Mouse (Mus musculus) hindbrain, embryonic 14.5 days (tissue): Measurements from ENCODE around the gene Crabp2. TPM values are rescaled to one million over a fixed set of nuclear protein-coding genes. Genes with fewer than 3 reads are reported as not detected.

Experiments used
- ATAC-seq: fragments of 200-750 bp; cut with Nextera tagmentation; 2 replicates; pipeline ENCODE4 v1.8.0; 2017; ENCODE audit warnings: moderate number of reproducible peaks, mild to moderate bottlenecking, moderate TSS enrichment, moderate library complexity; ENCODE audit not compliant: low FRiP score
- DNase-seq: peaks from one replicate; pipeline ENCODE4 v3.0.0-alpha.2; 2015; ENCODE audit warnings: low spot score
- H3K27ac ChIP-seq: fragments of 300-500 bp; sonication (generic); 2 replicates; pipeline ENCODE4 v1.5.1; 2014; ENCODE audit warnings: mild to moderate bottlenecking, moderate library complexity
- H3K27me3 ChIP-seq: fragments of 300-500 bp; sonication (generic); 2 replicates; pipeline ENCODE4 v1.6.1; 2014; ENCODE audit warnings: mild to moderate bottlenecking, low read length, mixed read lengths; ENCODE audit not compliant: control insufficient read depth, insufficient read depth
- H3K36me3 ChIP-seq: fragments of 300-500 bp; sonication (generic); replicated peaks from 2 replicates; pipeline ENCODE4 v1.6.1; 2014; ENCODE audit not compliant: control insufficient read depth, insufficient read depth
- H3K4me1 ChIP-seq: fragments of 300-500 bp; sonication (generic); replicated peaks from 2 replicates; pipeline ENCODE4 v1.6.1; 2014; ENCODE audit warnings: antibody characterized with exemption, low read length, mixed read lengths; ENCODE audit not compliant: control insufficient read depth, insufficient read depth
- H3K4me2 ChIP-seq: fragments of 300-500 bp; sonication (generic); replicated peaks from 2 replicates; pipeline ENCODE4 v1.6.1; 2014; ENCODE audit warnings: mild to moderate bottlenecking, moderate library complexity
- H3K4me3 ChIP-seq: fragments of 300-500 bp; sonication (generic); replicated peaks from 2 replicates; pipeline ENCODE4 v1.5.1; 2014; ENCODE audit warnings: mild to moderate bottlenecking, low read length
- H3K9ac ChIP-seq: fragments of 300-500 bp; sonication (generic); 2 replicates; pipeline ENCODE4 v1.6.1; 2014
- H3K9me3 ChIP-seq: fragments of 300-500 bp; sonication (generic); 2 replicates; pipeline ENCODE4 v1.6.1; 2016; ENCODE audit warnings: low read length; ENCODE audit not compliant: control insufficient read depth
- WGBS: fragments of 180-500 bp; shearing (Covaris S2); extraction: QIAGEN DNeasy Blood & Tissue Kit; methylation state at CpG from one replicate; pipeline ENCODE4 v1.1.7; 2014; 5-methylcytosine and 5-hydroxymethylcytosine counted together
- polyA plus RNA-seq: library from polyadenylated mRNA; unstranded; fragments of >200 nt; fragmentation: Nextera tagmentation; extraction: Ambion mirVana; gene quantifications from 2 replicates; pipeline ENCODE4 v1.2.1, GENCODE M21; 2014

Gene Crabp2
- polyA plus RNA-seq, 1 experiment from 2014 or later = 56.4 TPM

GRCm38 (mm10) chr3:87960191-87960585, 11.7 kb downstream of the Crabp2 start:
- Histone ChIP-seq H3K36me3 (no peaks in the 10 kb centered on the region), H3K4me1 (0 out of 2 replicates have a peak, but pooled peaks cover 3% of the 10 kb centered on the region), H3K4me2 (peak overlapping the region; percentile 68), H3K9me3 (no peaks in the 10 kb centered on the region), H3K4me3 (peak overlapping the region; percentile 35), H3K27ac (peak overlapping the region; percentile 84), H3K9ac (peak overlapping the region; percentile 62), H3K27me3 (no peaks in the 10 kb centered on the region)
- no peak for ATAC-seq
- WGBS = 3% methylated on average over 10 of the region's 10 CpGs
- no peak for DNase-seq

GRCm38 (mm10) chr3:87960586-87961191, 12.2 kb downstream of the Crabp2 start:
- Histone ChIP-seq H3K4me2 (peak overlapping the region; percentile 68), H3K27ac (peak overlapping the region; percentile 84), H3K36me3 (no peaks in the 10 kb centered on the region), H3K4me1 (0 out of 2 replicates have a peak, but pooled peaks cover 3% of the 10 kb centered on the region), H3K27me3 (no peaks in the 10 kb centered on the region), H3K9ac (peak overlapping the region; percentile 62), H3K9me3 (no peaks in the 10 kb centered on the region), H3K4me3 (peak overlapping the region; percentile 35)
- ATAC-seq (peak; percentile 98), DNase-seq (peak; percentile 91)
- under 1% methylated on average over 27 of the region's 27 CpGs for WGBS

DNA sequence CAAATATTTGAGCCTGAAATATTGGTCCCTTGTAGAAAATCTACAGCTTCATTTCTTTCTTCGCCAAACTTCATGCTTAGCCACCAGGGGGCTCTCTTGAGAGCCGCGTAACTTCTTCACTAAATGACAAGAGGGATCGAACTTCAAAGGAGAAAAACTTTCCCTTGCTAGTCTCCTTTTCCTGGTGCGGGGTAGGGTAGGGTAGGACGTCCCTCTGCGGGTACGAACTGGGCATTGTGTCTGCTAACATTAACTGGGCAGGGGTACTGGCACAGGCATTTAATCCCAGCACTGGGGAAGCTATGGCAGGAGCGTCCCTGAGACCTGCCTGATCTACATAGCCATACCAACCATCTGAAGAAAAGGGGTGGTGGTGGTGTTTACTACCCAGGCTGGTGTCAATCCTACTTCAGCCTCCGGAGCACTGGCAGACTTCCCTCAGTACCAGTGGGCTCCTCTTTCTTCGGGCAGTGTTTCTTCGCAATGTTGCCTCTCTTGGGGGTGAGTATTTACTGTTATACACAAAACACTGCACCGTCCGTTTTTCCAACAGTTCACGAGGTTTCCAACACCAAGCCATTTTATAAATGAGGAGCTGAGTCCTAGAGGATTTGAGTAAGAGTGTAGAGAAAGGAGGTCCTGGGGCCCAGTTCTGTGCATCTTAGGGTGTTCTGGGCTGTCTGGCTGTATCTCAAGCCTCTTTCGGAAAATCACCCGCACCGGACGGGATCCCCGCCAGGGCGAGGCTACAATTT, 21.9 kb downstream of the Crabp2 start:
- H3K9ac ChIP-seq = no peak overlapping the region
- no peak for ATAC-seq
- H3K9me3 ChIP-seq = no peaks in the 10 kb centered on the region
- peak overlapping the region; percentile 78 for H3K4me2 ChIP-seq
- no peaks in the 10 kb centered on the region for H3K27me3 ChIP-seq
- peaks cover 27% of the 10 kb centered on the region; the same call in 1 of the 2 replicates for H3K4me1 ChIP-seq
- no peaks in the 10 kb centered on the region for H3K36me3 ChIP-seq
- under 1% methylated on average over 21 of the region's 21 CpGs for WGBS
- peak; percentile 79 for DNase-seq
- peak overlapping the region; percentile 47 for H3K4me3 ChIP-seq
- no peak overlapping the region for H3K27ac ChIP-seq

DNA sequence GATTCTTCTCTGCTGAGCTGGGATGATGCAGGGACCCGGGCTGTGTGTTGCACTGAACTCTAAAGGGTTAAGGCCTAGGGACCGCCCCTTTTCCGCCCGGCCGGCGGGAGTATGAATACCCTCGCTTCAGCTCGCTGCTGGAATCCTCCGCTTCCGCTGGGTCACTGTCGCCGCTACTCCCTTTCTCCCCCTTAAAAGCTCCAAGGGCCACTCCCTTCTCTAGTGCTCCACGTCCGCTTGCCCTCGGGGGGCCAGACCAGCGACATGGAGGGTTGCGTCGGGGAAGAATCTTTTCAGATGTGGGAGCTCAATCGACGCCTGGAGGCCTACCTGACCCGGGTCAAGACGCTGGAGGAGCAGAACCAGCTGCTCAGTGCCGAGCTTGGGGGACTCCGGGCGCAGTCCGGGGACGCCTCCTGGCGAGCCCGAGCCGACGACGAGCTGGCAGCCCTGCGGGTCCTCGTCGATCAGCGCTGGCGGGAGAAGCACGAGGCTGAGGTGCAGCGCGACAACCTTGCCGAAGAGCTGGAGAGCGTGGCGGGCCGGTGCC, 22.5 kb downstream of the Crabp2 start, which contains the start of gene Nes:
Nes (plus strand) TSS at position 140 of the 550 bp plus-strand sequence.
- peaks cover 27% of the 10 kb centered on the region; the same call in 1 of the 2 replicates for H3K4me1 ChIP-seq
- DNase-seq = peak; percentile 82
- peak within 1 kb of the TSS; percentile 69 for H3K9ac ChIP-seq
- peak within 1 kb of the TSS; percentile 78 for H3K4me2 ChIP-seq
- peak; percentile 44 for ATAC-seq
- peak within 1 kb of the TSS; percentile 47 for H3K4me3 ChIP-seq
- H3K27ac ChIP-seq = peak within 1 kb of the TSS; percentile 44
- no peaks in the 10 kb centered on the region for H3K27me3 ChIP-seq
- H3K36me3 ChIP-seq = peaks cover 5% of the 10 kb centered on the region; the same call in 1 of the 2 replicates
- H3K9me3 ChIP-seq = no peaks in the 10 kb centered on the region
- 0% methylated on average over 44 of the region's 44 CpGs for WGBS

GRCm38 (mm10) chr3:87971489-87972202, 23.2 kb downstream of the Crabp2 start:
- Histone ChIP-seq H3K9me3 (no peaks in the 10 kb centered on the region), H3K27me3 (no peaks in the 10 kb centered on the region), H3K9ac (peak overlapping the region; percentile 69), H3K4me2 (peak overlapping the region; percentile 78), H3K36me3 (peaks cover 6% of the 10 kb centered on the region; the same call in 1 of the 2 replicates), H3K4me3 (peak overlapping the region; percentile 47), H3K4me1 (peaks cover 27% of the 10 kb centered on the region; the same call in 1 of the 2 replicates), H3K27ac (peak overlapping the region; percentile 44)
- WGBS = under 1% methylated on average over 52 of the region's 60 CpGs
- DNase-seq = no peak
- ATAC-seq = peak; percentile 38; the same call in 1 of the 2 replicates

DNA sequence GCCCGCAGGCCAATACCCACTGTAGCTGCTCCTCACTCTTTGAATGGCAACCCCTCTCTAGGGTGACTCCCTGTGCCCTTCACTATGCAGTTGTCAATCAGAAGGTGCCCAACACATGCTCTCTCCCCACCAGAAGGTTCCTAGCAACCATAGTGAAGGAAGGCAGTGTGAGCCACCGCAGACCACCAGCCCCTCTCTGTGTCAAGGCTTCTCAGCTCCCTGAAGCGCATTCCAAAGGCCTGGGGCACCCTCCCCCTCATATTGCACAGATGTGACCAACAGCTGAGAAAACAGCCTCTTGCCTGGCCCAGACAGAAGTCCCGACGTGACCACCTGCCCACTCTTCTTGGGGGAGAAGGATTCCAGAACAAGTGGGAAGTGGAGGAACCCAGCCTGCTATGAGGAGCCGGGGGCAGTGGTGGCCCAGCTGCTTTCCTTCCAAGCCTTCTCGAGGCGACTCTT, 23.8 kb downstream of the Crabp2 start:
- Histone ChIP-seq H3K27ac (peak overlapping the region; percentile 49), H3K4me3 (peak overlapping the region; percentile 47), H3K4me2 (peak overlapping the region; percentile 78), H3K9ac (peak overlapping the region; percentile 69), H3K9me3 (no peaks in the 10 kb centered on the region), H3K4me1 (peaks cover 27% of the 10 kb centered on the region; the same call in 1 of the 2 replicates), H3K27me3 (no peaks in the 10 kb centered on the region), H3K36me3 (peaks cover 6% of the 10 kb centered on the region; the same call in 1 of the 2 replicates)
- DNase-seq (no peak), ATAC-seq (0 out of 2 replicates have a peak, but pooled peaks have one; percentile 68)
- 1% methylated on average over 8 of the region's 8 CpGs for WGBS

- 13% methylated on average over 5 of the region's 5 CpGs for WGBS
- ATAC-seq (no peak), DNase-seq (no peak)
- peak overlapping the region; percentile 78 for H3K4me2 ChIP-seq
- peak overlapping the region; percentile 78 for H3K27ac ChIP-seq
- no peaks in the 10 kb centered on the region for H3K27me3 ChIP-seq
- H3K4me1 ChIP-seq = peaks cover 27% of the 10 kb centered on the region; the same call in 1 of the 2 replicates
- peak overlapping the region; percentile 47 for H3K4me3 ChIP-seq
- H3K9ac ChIP-seq = peak overlapping the region; percentile 69
- H3K9me3 ChIP-seq = no peaks in the 10 kb centered on the region
- peaks cover 6% of the 10 kb centered on the region; the same call in 1 of the 2 replicates for H3K36me3 ChIP-seq
Measured at GRCm38 (mm10) chr3:87972776-87973175, 24.3 kb downstream of the Crabp2 start.

DNA sequence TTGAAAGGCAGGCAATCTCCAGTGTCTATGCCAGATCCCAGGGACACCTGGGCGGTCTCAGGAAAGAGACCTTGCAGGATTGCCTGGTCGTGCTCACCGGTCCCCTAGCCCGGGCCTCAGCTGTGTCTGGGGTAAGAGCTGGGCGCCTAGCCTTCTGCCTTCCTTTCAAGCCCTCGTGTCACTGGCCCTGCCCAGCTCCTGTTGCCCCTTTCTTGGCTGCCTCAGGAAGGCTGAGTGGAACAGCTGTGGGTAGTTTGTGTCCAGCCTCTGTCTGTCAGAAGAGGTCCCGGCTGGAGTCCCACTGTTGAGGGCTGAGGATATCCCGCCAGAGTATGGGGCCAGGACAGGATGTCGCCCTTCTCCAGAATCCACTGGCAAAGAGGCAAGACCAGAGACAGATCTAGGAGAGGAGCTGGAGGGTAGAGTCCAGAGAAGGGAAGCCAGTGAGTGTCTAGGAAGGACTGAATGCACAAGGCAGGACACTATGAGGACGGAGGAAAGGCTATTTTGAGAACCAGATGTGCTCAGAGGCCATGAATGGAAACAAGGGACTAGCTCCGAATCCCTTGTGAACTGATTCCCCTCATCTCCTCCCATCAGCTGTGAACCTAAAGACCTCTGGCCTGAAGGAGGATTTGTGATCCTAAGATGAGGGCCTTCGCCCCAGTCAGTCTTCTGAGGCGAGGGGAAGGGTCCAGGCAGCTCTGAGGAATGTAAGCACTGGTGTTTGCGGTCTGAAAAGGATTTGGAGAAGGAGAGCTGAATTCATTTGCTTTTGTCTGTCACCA, 25.3 kb downstream of the Crabp2 start:
- no peaks in the 10 kb centered on the region for H3K9me3 ChIP-seq
- peak overlapping the region; percentile 78 for H3K4me2 ChIP-seq
- 13% methylated on average over 14 of the region's 14 CpGs for WGBS
- no peak for DNase-seq
- peak overlapping the region; percentile 78 for H3K27ac ChIP-seq
- ATAC-seq = no peak
- H3K27me3 ChIP-seq = no peaks in the 10 kb centered on the region
- H3K4me3 ChIP-seq = peak overlapping the region; percentile 47
- H3K4me1 ChIP-seq = peaks cover 27% of the 10 kb centered on the region; the same call in 1 of the 2 replicates
- H3K9ac ChIP-seq = peak overlapping the region; percentile 69
- peaks cover 6% of the 10 kb centered on the region; the same call in 1 of the 2 replicates for H3K36me3 ChIP-seq
